Mouse (Mus musculus) brain, embryonic 14.5 days (tissue): ENCODE results near the gene Serpinb9.

Experiments used
- CTCF ChIP-seq: fragments of 200-500 bp; IDR thresholded peaks from 2 replicates; pipeline ENCODE4 v1.5.1; 2012; ENCODE audit warnings: inconsistent platforms, mild to moderate bottlenecking, moderate library complexity, borderline replicate concordance; ENCODE audit not compliant: insufficient read depth, insufficient read length; ENCODE audit errors: extremely low read depth
- POLR2A ChIP-seq: fragments of 200-500 bp; IDR thresholded peaks from 2 replicates; pipeline ENCODE4 v1.6.1; 2012; ENCODE audit warnings: mild to moderate bottlenecking, inconsistent platforms, borderline replicate concordance; ENCODE audit not compliant: poor library complexity, insufficient read depth, insufficient read length, severe bottlenecking; ENCODE audit errors: extremely low read depth

- no peak for TF ChIP-seq POLR2A
- TF ChIP-seq CTCF, result no peak
Measured at GRCm38 (mm10) chr13:32974268-32974667, 28.8 kb upstream of the Serpinb9 start.
